Mouse (Mus musculus) heart, postnatal 14 days (tissue): ENCODE measurements around the gene Lrp4. TPM values are rescaled to one million over a fixed set of nuclear protein-coding genes. Genes with fewer than 3 reads are reported as not detected.

ENCODE experiments used
- DNase-seq, 2 experiments: peaks; one replicate each; pipeline ENCODE4 v3.0.0; 2021 to 2022
- intact Hi-C: fragments of 180-260 bp; cut with DNase I; formaldehyde crosslinking; loops from one replicate; pipeline ENCODE4 v1.15.1; 2025
- long read RNA-seq, 2 experiments: library from polyadenylated mRNA; stranded (forward); transcript quantifications; one replicate each; pipeline ENCODE4 v2.0.0; 2021
- total RNA-seq, 2 experiments: library from RNA; stranded (reverse); gene quantifications; 2 replicates each; pipeline ENCODE4 v1.2.3; 2021

Lrp4 gene
- total RNA-seq, result 10 to 100 TPM; 11.1 to 13.3 TPM
- long read RNA-seq, experiment 1, partial matches to known transcripts, result 2 of 4 reads
- long read RNA-seq, experiment 1, other reads (novel, unspliced or antisense), result 2 of 4 reads
- long read RNA-seq, experiment 2, partial matches to known transcripts, result 3 of 5 reads
- long read RNA-seq, experiment 2, other reads (novel, unspliced or antisense), result 2 of 5 reads

DNA sequence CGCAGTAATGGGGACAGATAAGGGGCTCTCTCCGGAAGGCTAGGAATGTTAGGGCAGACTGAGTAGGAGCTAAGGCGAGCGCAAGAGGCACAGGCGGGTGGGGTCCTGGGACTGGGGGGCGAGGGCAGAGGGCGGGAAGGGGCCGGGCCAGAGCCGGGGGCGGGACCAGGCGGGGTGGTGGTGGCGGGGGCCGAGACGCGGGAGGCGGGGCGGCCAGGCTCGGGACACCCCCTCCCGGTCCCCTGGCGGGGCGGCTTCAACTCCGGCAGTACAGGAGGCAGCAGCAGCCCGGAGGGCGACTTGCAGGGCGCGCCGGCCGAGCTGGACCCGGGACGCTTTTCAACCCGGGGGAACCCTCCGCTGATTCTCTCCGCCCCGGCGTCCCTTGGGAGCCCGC lies at the start of gene Lrp4:
Gene Lrp4, plus strand, starts transcription at position 253 of the 397 bp plus-strand sequence.
- intact Hi-C loops, result loop anchor here (5.0 kb wide), 1 partner anchor 170 kb away; no protein-coding TSS in a partner anchor
- DNase-seq, result peak; percentile 75 to 83

DNA sequence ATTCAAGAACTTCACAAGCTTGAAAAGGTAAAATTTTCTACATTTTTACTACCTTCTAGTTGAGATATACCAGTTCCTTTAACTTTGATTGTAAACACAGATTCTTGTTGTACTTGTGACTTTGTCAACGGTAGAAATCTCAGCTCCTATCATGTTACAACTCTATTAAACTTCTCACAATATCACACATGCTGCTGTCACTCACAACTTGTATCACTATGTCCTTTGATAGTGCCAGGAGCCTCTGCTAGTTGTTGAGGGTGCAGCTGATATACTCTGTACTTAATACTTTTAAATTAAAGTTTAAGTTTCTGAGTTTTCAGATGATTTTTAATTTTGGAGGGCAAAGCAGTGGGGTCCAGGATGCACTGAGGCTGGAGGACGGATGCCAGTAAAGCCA lies 49.3 kb upstream of the Lrp4 start:
- intact Hi-C loops, result no loop called here
- DNase-seq, result no peak

DNA sequence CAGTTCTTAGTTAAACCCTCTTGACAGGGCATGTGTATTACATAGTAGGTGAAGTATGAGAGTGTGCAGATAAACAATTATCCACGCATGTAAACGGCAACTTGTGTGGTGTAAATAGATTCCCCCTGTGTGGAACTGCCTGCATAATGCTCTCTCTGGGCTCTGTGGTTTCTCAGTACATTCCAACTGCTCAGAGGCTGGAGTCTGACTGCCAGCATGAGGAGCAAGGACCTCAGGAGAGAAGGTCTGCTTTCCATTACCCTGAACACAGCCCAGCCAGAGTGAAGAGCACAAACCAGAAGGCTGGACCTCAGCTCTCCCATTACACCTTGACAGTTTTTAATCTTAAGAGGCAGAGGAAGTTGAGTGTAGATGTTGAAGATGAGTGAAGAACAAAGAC lies 45.8 kb upstream of the Lrp4 start:
- intact Hi-C loops, result no loop called here
- DNase-seq, result no peak

DNA sequence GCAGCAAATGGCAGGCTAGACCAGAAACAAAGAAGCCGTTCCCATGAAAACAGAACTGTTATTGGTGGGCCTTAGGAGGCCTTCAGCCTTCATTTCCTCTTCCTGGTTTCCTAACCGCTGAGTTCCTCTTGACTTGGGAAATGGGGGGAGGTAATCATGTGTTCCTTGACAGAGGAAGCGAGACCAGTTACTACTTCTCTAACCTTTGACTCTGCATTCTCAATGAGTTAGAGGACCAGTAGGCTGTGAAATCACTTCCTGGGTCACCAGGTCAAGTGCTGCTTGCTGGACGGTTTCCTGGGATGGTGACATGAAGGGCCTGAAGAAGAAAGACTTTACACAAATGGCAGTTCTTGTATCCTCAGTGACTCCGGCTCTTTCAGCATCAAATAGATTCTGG lies 45.0 kb upstream of the Lrp4 start:
- peak in 1 of 2 experiments; percentile 18 for DNase-seq
- intact Hi-C loops, result no loop called here

DNA sequence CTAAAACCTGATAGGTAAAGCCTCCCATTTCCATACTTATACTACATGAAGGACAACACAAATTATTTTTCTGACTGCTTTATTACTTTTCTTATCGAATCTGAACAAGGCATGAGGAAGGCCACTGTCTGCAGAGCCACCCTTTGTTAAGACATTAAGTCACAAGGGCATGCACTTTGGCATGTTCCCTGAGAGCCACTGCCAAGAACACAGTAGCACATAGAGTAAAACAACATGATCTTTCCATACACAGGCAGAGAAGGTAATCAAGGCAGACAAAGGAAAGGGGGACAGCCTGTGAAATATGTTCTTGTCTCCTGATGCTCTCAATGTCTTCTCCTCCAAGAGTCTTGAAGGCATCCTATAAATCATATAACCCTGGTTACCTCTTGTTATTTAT lies 43.5 kb upstream of the Lrp4 start:
- DNase-seq, result peak in 1 of 2 experiments; percentile 10
- intact Hi-C loops, result no loop called here

DNA sequence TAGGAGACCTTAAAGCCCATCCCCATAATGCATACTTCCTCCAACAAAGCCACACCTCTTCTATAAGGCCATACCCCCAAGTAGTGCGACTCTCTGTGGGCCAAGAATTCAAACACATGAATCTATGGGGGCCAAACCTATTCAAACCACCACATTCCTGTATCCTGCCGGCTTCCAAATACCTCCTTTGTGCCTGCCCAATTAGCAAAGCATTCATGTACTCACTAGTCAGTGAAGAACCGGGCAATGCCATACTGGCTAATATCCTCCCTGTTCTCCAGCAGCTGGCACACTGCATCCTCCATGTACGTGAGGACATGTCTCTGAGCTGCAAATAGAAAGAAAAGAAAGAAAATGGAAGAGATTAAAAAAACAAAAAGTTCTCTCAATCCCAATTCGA lies 35.7 kb upstream of the Lrp4 start:
- no peak for DNase-seq
- intact Hi-C loops, result no loop called here

DNA sequence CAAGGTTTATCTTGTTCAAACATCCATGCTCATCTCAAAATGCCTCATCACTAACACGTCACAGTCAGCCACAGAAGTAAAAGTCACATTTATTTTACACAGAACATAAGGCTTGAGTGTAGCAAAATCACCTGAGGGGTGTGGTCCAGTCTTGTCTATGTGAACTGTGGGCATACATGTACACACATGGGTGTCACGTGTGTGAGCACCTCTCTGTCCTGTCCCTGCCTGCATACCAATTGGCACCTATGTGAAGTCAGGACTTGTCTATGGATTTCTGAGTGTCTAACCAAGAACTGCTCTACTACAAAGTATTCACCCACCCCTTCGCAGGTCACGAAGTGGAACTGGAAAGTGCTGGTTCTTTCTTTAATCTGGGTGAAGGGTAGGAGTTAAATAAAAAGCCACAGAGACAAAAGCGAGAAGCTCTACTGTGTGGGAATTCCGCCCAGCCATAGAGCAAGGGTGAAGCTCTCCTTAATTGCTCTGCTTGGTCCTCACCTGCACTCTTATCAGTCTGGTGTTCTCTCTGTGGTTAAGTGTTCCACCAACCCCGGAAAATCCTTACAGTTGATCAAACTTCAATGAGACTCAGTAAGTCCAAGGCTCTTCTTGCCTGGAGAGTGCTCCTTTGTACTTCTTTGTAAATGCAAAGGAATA lies 33.1 kb upstream of the Lrp4 start:
- no peak for DNase-seq
- intact Hi-C loops, result no loop called here

DNA sequence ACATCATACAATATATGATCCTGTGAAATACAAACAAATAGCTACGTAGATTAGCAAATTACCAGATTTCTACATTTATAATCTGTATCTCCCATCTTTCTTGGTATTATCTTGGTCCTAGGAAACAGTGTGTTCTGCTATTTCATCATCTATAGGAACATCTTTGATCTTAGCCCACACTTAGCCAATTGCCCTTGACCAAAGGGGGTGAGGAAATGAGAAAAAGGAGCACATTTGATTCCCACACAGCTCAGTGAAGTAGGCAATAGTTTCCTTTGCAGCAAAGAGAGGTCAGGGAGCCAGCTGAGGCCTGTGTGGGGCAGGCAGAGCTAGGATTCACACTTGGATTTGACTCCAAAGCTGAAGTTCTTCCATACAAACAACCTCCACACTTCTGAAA lies 31.0 kb upstream of the Lrp4 start:
- intact Hi-C loops, result no loop called here
- DNase-seq, result no peak

DNA sequence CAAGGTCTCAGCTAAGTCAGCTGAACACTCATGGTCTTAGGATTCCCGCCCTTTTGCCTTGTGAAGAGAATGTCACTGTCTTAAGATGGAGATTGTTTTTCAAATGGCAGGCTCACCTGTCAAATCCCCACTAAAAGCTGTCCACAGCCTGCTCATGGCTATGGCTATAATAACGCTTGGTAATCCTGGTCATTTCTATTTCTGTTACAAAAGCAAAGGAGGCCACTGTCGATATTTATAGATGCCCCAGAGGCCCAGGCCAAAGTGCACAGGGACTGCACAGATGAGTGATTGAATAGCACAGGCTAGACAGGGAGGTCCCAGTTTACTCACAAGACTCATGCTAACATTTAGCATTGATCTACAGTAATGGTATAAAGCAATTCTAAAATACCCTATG lies 28.2 kb upstream of the Lrp4 start:
- intact Hi-C loops, result no loop called here
- DNase-seq, result no peak

DNA sequence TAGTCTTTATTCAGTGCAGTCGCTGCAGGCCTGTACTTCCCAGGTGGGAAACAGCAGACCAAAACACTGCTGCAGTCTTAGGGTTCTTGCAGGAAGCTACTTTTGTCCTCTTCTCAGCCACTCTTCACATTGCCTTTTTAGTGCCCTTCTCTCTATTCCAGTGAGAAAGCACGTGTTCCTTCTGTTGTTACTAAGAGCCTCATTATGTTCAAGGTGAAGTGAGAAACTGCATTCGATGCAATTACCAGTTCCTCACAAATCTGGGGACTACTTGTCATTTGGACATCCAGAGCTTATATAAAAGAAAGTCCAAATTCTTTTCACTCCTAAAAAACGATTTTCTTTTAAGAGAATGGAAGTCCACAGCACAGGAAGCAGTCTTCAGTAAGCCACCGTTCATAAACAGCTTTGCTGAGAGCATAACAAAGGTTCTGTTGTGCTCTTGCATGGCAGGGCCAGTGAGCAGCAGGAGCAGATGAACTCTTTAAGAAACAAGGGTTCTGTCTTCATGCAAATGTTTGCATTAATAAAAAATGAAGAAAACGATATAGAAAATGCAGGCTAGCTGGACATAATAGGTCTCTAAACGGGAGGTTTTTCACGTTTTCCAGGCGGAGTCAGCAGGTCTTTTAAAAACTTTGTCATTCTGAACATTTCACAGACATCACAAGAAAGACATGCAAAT lies 27.3 kb upstream of the Lrp4 start:
- intact Hi-C loops, result no loop called here
- no peak for DNase-seq

DNA sequence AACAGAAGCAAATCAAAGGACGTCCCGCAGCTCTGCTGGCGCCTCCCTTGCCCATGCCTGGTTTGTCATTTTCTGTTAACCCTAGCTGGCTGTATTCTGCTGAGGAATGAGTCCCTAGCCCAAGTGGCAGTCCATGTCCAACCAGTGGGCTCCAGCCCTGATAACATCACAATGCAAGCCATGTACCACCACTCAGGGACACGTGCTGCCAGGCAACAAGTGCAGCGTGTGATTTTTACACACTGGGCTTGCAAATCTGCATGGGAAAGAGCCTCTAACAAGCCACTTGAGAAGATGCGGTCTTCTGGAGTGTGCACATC lies 26.8 kb upstream of the Lrp4 start:
- no peak for DNase-seq
- intact Hi-C loops, result no loop called here

DNA sequence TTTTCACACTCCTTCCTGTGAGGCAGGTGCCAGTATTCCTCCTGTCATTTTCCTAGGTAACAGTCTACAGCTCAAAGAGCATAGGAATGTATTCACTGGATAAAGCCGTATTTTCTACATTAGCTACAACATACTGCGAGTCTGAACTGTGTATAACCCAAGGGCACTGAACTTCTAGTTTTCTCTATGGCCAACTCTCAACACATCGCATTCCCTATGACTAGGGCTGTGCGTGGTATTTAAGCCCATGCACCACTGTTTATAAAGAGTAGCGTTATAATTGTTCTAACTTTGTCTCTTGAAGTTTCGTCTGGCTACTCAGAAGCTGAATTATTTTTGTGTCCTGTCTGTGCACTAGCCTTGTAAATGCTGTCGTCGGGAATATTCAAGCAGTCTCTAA lies 20.6 kb upstream of the Lrp4 start:
- DNase-seq, result no peak
- intact Hi-C loops, result no loop called here

DNA sequence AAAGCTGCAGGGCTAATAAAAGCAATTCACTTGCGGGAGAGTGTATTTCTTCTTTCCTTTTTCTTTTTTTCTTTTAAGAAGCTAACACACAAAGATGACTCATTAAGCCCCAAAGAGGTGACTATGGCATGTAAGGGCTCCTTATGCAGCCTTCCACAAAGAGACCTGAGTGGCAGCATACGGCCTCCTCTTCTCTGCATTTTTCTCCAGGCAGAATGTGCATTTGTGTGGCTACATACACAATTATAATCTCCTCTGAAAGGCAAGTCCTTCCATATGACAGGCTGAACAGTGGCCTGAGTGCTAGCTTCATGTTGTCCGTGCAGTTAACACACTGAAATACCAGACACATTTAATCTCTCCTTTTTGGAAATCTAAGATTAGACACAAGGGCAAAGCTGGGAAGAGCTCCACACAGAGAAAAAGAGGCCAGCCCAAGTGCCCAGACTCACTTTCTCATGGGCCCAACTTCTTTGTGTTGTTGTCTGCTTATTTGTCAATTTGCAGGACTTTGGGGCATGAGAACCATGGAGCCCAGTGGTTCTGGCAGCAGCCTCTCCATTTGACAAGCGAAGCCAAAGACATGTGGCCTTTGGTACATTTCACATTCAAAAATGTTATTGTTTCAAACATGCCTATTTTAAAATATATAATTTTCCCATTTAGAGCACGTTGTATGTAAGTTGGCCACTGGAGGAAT lies 20.0 kb upstream of the Lrp4 start:
- intact Hi-C loops, result no loop called here

DNA sequence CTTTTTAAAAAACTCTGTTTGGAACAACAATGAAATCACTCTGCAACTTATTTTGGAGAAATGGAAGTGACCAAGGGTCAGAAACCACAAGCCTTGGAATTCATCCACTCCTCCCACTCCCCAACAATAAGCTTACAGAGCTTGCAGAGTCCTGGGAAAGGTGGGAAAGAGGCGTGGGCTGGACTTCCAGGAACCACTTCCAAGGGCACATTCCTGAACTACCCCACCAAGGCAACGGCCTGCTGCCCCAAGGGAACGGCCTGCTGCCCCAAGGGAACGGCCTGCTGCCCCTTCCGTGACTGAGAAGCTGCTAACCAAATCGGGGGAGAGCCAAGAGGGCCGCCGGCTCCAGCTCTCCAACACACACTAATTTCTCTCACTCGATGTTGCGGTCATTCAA lies 18.0 kb upstream of the Lrp4 start:
- intact Hi-C loops, result no loop called here
- no peak for DNase-seq

More for the DNA sequence above, 20.0 kb upstream of the Lrp4 start:
- DNase-seq, result no peak

DNA sequence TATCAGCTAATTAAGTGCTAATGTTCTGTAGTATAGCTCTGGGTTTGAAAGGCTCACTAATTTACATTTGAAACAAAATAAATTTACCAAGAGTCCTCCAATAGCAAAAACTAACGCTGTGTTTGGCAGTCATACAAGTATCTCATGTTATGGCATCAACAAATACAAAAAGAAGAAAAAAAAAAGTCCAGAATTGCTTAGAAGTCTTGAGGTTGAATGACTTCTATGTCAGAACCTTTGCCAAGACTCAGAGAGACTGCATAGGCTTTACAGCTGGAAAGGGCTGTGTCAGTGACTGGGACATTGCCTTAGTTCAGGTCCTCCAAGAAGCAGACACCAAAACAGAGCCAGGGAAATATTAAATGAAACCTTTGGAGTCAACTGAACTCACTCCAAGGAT lies 17.4 kb upstream of the Lrp4 start:
- intact Hi-C loops, result loop anchor here (5.0 kb wide), 1 partner anchor 138 kb away; no protein-coding TSS in a partner anchor
- no peak for DNase-seq

DNA sequence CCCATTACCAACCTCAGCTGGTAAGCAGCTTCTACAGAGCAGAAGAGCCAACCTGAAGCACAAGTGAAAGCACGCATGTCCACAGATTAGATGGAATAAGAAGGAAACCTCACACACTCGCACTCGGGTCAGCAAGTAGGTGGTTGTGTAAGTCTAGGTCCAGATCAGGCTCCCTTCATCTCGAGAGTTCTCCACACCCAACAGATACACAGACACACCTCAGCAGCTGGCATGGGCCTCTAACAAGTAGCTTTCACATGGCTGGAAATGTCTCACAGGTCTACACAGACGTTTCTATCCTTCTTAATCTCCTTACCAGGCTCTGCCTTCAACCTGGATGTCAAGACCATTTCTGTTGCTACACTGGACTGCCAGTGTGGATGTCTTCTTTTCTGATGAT lies 16.6 kb upstream of the Lrp4 start:
- intact Hi-C loops, result loop anchor here (5.0 kb wide), 1 partner anchor 138 kb away; no protein-coding TSS in a partner anchor
- no peak for DNase-seq

DNA sequence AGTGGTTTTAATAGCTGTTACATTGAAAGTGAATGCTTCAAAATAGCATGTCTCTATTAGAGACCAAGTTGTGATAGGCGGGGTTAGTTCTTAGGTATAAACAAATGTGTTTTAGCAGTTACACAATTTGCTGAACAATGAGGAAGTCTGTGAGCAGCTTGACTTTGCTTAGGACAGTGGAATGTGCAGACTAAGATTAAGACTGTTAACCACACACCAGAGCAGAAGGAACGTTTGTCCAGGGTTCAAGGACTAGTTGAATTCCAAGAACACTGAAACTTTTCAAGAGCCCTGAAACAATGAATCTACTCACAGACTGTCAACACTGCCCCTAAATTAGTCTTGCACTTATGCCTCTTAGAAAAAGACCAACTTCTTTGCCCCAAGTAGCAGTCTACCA lies 15.6 kb upstream of the Lrp4 start:
- no peak for DNase-seq
- intact Hi-C loops, result loop anchor here (5.0 kb wide), 1 partner anchor 139 kb away; no protein-coding TSS in a partner anchor

DNA sequence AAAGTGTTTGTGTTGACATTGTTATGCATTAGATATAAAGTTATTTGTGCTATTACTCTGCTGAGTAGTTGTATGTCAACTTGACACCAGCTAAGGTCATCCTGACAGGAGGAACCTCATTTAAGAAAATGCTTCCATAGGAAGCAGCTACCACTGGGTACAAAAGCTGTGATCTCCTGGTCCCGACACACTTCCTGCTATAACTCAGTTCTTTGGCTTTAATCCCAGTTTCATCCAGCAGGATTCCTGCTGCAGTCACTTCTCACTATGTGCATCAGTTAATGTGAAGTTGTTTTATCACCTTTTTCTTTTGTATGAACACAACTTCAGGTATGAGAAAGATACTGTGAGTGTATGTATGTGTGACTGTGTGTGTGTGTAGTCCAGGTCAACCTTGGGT lies 15.1 kb upstream of the Lrp4 start:
- no peak for DNase-seq
- intact Hi-C loops, result loop anchor here (5.0 kb wide), 1 partner anchor 140 kb away; no protein-coding TSS in a partner anchor

DNA sequence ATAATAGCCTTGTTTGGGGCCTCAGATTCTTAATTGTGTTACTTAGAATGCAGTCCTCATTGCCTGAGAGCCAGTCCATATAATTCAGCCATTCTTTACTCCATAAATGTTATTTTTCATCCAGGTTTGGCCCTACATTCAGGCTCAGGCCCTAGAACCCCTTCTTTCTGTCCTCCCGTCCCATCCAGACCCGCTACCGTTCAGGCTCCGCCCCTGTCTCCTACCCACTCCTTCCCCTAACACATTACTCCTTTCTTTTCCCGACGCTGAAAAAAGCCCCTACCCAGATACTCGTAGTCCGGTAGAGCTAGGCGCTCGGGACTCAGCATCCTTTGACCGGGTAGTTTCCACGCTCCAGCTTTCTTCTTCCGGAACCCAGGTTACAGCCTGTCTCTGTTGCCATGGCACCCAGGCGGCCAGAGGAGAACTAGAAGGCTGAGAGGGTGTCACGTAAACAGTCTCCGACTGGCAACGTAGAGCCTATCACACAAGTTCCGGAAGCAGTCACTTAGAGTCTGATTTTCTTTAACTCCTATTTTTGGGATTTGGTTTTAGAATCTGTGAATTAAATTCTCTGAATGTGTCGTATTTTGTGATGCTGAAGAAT lies 12.9 kb upstream of the Lrp4 start, which contains the start of gene 1110051M20Rik:
Gene 1110051M20Rik, minus strand, starts transcription at position 419 of the 607 bp plus-strand sequence.
- DNase-seq, result peak; percentile 84 to 90

DNA sequence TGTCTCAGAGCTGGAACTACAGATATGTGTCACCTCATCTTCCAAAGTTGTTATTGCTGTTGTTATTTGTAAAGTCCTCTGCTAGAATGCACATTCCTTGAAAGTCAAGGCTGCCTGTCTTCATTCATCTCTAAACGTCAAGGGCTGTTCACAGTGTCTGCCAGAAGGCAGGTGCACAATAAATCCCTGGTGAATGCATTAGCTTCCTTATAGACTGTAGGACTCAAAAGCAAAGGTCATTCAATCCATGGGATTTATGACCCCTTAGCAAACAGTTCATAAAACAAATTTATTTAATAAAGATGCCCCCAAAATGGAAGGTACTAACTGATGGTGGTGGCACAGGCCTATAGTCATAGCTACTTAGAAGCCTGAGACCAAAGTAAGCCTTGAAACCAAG lies 7.6 kb upstream of the Lrp4 start:
- DNase-seq, result no peak
- intact Hi-C loops, result no loop called here

More for the DNA sequence above, 12.9 kb upstream of the Lrp4 start, which contains the start of gene 1110051M20Rik:
- intact Hi-C loops, result loop anchor here (5.0 kb wide), 1 partner anchor 142 kb away; no protein-coding TSS in a partner anchor

DNA sequence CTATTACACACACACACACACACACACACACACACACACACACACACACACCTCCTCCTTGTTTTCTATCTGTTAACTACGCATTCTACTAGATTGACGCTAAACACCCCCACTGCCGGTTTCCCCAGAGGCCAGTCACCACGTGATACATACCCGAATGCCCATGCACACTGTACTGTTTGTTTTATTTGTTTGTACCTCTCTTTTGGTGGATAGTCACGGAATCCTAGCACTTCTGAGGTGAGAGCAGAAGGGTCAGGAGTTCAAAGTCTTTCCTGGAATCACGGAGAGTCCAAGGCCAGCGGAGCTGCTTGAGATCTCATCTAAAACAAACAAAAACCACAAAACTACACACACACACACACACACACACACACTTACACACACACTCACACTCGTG lies 7.0 kb upstream of the Lrp4 start:
- DNase-seq, result no peak
- intact Hi-C loops, result no loop called here
